Mouse (Mus musculus): ENCODE data around the gene Tob2. TPM values are rescaled to one million over a fixed set of nuclear protein-coding genes. Genes with fewer than 3 reads are reported as not detected.

Tob2 gene
- polyA plus RNA-seq, 1 experiment from 2014 or later, result 11.1 TPM

GRCm38 (mm10) chr15:81871604-81872261, 13.1 kb upstream of the Tob2 start, which contains the start of gene Phf5a:
TSS of gene Phf5a (minus strand) at chr15:81871911.
- under 1% methylated on average over 30 of the region's 30 CpGs for WGBS
- peak within 1 kb of the TSS; percentile 98 for H3K27ac ChIP-seq (ENCODE audit: low read depth, low read length)
- H3K36me3 ChIP-seq (ENCODE audit: control insufficient read depth, insufficient read depth, low read length), result peaks cover 38% of the 10 kb centered on the region
- H3K4me2 ChIP-seq (ENCODE audit: low read length), result peak within 1 kb of the TSS; percentile 89
- H3K4me1 ChIP-seq (ENCODE audit: control insufficient read depth, insufficient read depth, low read length), result peaks cover 8% of the 10 kb centered on the region
- peak within 1 kb of the TSS; percentile 95 for H3K4me3 ChIP-seq (ENCODE audit: low read depth, low read length)
- H3K27me3 ChIP-seq (replicated peaks; ENCODE audit: control insufficient read depth, insufficient read depth, low read length), result no peaks in the 10 kb centered on the region
- ATAC-seq (peak; percentile 91), DNase-seq (ENCODE audit: low spot score) (peak; percentile 98)
- peak within 1 kb of the TSS; percentile 85 for H3K9ac ChIP-seq (ENCODE audit: low read length)
- H3K9me3 ChIP-seq (replicated peaks; ENCODE audit: control insufficient read depth, low read length), result no peaks in the 10 kb centered on the region

DNA sequence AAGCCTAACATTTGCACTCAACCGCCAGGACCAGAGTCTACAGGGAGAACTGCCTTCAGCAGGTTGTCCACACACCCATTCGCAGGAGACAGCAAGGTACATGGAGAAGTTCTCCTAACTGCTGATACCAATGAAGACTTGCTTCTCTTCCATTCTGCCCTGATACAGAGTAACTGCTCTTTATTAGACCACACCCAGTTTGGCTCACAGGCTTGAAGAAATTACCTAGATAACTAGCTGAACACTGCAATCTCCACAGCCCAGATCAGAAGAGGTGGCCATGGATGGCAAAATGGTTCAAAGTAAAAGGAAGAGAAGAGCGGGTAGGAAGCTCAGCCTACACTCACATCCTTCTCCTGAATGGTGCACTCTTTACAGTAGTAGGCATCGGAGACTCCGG, 11.4 kb upstream of the Tob2 start:
- Histone ChIP-seq H3K36me3 (ENCODE audit: control insufficient read depth, insufficient read depth, low read length) (peaks cover 55% of the 10 kb centered on the region), H3K9me3 (replicated peaks; ENCODE audit: control insufficient read depth, low read length) (no peaks in the 10 kb centered on the region), H3K4me1 (ENCODE audit: control insufficient read depth, insufficient read depth, low read length) (peaks cover 8% of the 10 kb centered on the region), H3K4me3 (ENCODE audit: low read depth, low read length) (no peak overlapping the region), H3K27ac (ENCODE audit: low read depth, low read length) (no peak overlapping the region), H3K27me3 (replicated peaks; ENCODE audit: control insufficient read depth, insufficient read depth, low read length) (no peaks in the 10 kb centered on the region), H3K9ac (ENCODE audit: low read length) (no peak overlapping the region), H3K4me2 (ENCODE audit: low read length) (no peak overlapping the region)
- ATAC-seq (no peak), DNase-seq (ENCODE audit: low spot score) (no peak)
- WGBS, result 97% methylated on average over 5 of the region's 5 CpGs

GRCm38 (mm10) chr15:81864238-81864637, 5.6 kb upstream of the Tob2 start:
- DNase-seq (ENCODE audit: low spot score) (no peak), ATAC-seq (no peak)
- Histone ChIP-seq H3K9ac (ENCODE audit: low read length) (no peak overlapping the region), H3K27ac (ENCODE audit: low read depth, low read length) (no peak overlapping the region), H3K4me2 (ENCODE audit: low read length) (no peak overlapping the region), H3K4me1 (ENCODE audit: control insufficient read depth, insufficient read depth, low read length) (peaks cover 3% of the 10 kb centered on the region; the same call in 1 of the 2 replicates), H3K9me3 (replicated peaks; ENCODE audit: control insufficient read depth, low read length) (no peaks in the 10 kb centered on the region), H3K4me3 (ENCODE audit: low read depth, low read length) (no peak overlapping the region), H3K27me3 (replicated peaks; ENCODE audit: control insufficient read depth, insufficient read depth, low read length) (no peaks in the 10 kb centered on the region), H3K36me3 (ENCODE audit: control insufficient read depth, insufficient read depth, low read length) (peaks cover 58% of the 10 kb centered on the region)
- 93% methylated on average over 7 of the region's 7 CpGs for WGBS

DNA sequence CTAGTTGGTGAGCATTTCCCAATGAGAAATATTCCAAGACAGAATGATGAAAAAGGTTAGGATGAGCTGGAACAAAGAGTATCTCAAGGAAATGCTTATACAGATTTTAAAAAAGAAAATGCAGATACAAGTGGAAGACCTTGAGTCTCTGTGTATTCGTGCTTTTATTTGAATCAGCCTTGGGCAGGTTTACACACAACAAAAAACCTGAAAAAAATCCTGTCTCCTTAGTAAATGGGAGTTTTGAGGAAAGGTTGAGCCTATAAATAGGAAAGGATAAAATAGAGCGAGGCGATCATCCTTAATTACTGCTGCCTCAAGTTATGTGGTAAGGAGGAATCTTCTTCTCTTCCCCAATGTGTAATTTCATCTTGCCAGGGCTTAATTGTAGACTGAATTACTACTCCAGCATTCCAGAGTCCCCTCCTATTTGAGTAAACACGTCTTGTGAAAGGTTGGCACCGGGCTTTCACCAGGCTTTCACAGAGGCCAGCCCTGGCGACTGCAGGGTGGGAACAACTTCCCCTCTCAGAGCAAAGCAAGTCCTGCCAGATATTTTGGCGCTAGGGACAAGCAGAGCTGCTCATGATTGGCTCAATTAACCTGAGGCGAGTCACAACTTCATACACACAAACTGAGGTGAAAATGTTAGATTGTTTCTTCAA, 2.0 kb upstream of the Tob2 start:
- H3K27me3 ChIP-seq (replicated peaks; ENCODE audit: control insufficient read depth, insufficient read depth, low read length), result no peaks in the 10 kb centered on the region

DNA sequence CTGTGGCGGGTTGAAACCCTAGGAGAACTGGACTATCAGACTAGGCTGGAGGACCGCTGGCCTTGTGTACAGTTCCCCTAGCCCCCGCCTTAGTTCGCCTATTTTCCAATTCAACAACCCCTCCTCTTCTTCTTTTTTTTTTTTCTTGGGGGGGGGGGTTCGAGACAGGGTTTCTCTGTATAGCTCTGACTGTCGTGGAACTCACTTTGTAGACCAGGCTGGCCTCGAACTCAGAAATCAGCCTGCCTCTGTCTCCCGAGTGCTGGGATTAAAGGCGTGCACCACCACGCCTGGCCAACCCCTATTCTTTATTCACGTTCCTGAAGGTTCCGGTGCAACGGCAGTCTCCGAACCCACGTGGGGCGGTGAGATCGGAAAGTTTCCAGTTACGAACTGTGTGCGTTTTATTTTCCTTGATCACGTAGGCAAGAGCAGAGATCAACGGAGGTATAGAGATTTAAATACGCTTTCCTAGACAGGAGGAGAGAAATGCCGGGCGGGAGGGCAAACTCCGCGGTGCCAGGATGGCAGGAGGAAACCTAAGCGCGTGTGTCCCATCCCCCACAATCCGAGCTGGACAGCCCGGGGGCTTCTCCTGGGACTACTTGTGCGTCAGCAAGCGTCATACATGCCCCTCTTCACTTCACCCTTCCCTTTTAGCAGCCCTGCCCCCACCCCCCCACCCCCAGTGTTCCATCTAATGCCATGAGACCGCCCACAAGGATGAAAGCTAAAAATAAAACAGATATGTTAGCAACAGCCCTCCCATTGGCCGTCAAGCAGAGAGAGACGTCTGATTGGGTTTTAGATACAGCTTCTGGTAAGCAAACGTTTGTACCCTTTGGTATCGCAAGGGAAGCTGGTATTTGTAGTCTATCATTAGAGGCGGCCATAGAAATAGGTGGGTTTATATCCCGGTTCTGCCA, 997 bp upstream of the Tob2 start:
- Histone ChIP-seq H3K4me2 (ENCODE audit: low read length) (peak overlapping the region; percentile 96), H3K9ac (ENCODE audit: low read length) (peak overlapping the region; percentile 86), H3K36me3 (ENCODE audit: control insufficient read depth, insufficient read depth, low read length) (peaks cover 12% of the 10 kb centered on the region), H3K4me1 (ENCODE audit: control insufficient read depth, insufficient read depth, low read length) (peaks cover 7% of the 10 kb centered on the region), H3K9me3 (replicated peaks; ENCODE audit: control insufficient read depth, low read length) (no peaks in the 10 kb centered on the region), H3K4me3 (ENCODE audit: low read depth, low read length) (peak overlapping the region; percentile 73), H3K27ac (ENCODE audit: low read depth, low read length) (peak overlapping the region; percentile 91), H3K27me3 (replicated peaks; ENCODE audit: control insufficient read depth, insufficient read depth, low read length) (no peaks in the 10 kb centered on the region)
- 1% methylated on average over 39 of the region's 39 CpGs for WGBS
- DNase-seq (ENCODE audit: low spot score) (peak; percentile 99), ATAC-seq (peak; percentile 85)

More for the DNA sequence above, 2.0 kb upstream of the Tob2 start:
- DNase-seq (ENCODE audit: low spot score) (peak; percentile 16), ATAC-seq (no peak)
- peak overlapping the region; percentile 55 for H3K27ac ChIP-seq (ENCODE audit: low read depth, low read length)
- H3K36me3 ChIP-seq (ENCODE audit: control insufficient read depth, insufficient read depth, low read length), result peaks cover 21% of the 10 kb centered on the region
- H3K4me2 ChIP-seq (ENCODE audit: low read length), result peak overlapping the region; percentile 96
- WGBS, result 37% methylated on average over 8 of the region's 8 CpGs
- no peak overlapping the region for H3K9ac ChIP-seq (ENCODE audit: low read length)
- H3K4me3 ChIP-seq (ENCODE audit: low read depth, low read length), result peak overlapping the region; percentile 73; the same call in 1 of the 2 replicates
- peaks cover 7% of the 10 kb centered on the region for H3K4me1 ChIP-seq (ENCODE audit: control insufficient read depth, insufficient read depth, low read length)
- H3K9me3 ChIP-seq (replicated peaks; ENCODE audit: control insufficient read depth, low read length), result no peaks in the 10 kb centered on the region

DNA sequence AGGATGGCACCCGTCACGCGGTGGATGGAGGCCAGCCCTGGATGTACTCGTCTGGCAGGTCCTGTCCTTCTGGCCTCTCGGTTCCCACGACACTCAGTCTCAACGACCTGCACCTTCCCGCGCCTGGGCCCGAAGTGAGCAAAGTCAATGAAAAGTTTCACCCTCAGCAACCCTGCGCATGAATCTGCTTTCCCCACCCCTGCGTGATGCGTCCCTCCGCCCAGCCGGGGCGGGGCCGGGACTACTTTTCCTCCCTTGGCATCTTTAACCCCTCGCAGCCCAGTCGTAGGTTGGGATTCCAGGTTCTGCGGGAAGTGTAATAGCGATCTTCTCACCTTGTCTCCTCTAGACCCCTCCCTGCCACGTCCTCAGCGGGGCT, 469 bp downstream of the Tob2 start:
- peak overlapping the region; percentile 73 for H3K4me3 ChIP-seq (ENCODE audit: low read depth, low read length)
- H3K9ac ChIP-seq (ENCODE audit: low read length), result peak overlapping the region; percentile 86
- H3K4me2 ChIP-seq (ENCODE audit: low read length), result peak overlapping the region; percentile 96
- H3K4me1 ChIP-seq (ENCODE audit: control insufficient read depth, insufficient read depth, low read length), result peaks cover 7% of the 10 kb centered on the region
- H3K27me3 ChIP-seq (replicated peaks; ENCODE audit: control insufficient read depth, insufficient read depth, low read length), result no peaks in the 10 kb centered on the region
- no peaks in the 10 kb centered on the region for H3K9me3 ChIP-seq (replicated peaks; ENCODE audit: control insufficient read depth, low read length)
- peak; percentile 93 for DNase-seq (ENCODE audit: low spot score)
- H3K36me3 ChIP-seq (ENCODE audit: control insufficient read depth, insufficient read depth, low read length), result 0 out of 2 replicates have a peak, but pooled peaks cover 4% of the 10 kb centered on the region
- under 1% methylated on average over 23 of the region's 23 CpGs for WGBS
- 0 out of 2 replicates have a peak, but pooled peaks have one; percentile 1 for ATAC-seq
- H3K27ac ChIP-seq (ENCODE audit: low read depth, low read length), result peak overlapping the region; percentile 91

DNA sequence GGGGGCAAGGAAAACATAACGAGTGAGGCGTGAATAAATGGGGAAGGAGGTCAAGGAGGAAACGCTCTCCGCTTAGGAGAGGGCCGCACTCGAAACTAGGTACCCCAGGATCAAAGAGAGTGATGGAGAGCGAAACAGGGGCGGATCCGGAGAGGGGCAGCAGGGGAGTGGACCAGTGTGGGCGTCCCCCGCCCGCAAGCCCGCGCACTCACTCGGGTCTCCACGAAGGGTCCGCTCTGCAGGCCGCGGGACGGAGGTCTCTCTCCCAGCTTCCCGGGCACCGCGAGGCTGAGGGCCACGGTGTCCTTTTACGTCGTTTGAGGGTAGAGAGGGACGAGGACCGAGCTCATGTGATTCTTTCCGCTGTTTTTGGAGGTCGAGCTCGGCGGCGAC, 876 bp downstream of the Tob2 start:
- Histone ChIP-seq H3K27me3 (replicated peaks; ENCODE audit: control insufficient read depth, insufficient read depth, low read length) (no peaks in the 10 kb centered on the region), H3K9ac (ENCODE audit: low read length) (peak overlapping the region; percentile 86), H3K9me3 (replicated peaks; ENCODE audit: control insufficient read depth, low read length) (no peaks in the 10 kb centered on the region), H3K4me1 (ENCODE audit: control insufficient read depth, insufficient read depth, low read length) (peaks cover 7% of the 10 kb centered on the region), H3K27ac (ENCODE audit: low read depth, low read length) (peak overlapping the region; percentile 91), H3K36me3 (ENCODE audit: control insufficient read depth, insufficient read depth, low read length) (0 out of 2 replicates have a peak, but pooled peaks cover 4% of the 10 kb centered on the region), H3K4me2 (ENCODE audit: low read length) (peak overlapping the region; percentile 96), H3K4me3 (ENCODE audit: low read depth, low read length) (peak overlapping the region; percentile 73)
- WGBS, result under 1% methylated on average over 33 of the region's 33 CpGs
- ATAC-seq (no peak), DNase-seq (ENCODE audit: low spot score) (peak; percentile 41)

- peaks cover 7% of the 10 kb centered on the region for H3K4me1 ChIP-seq (ENCODE audit: control insufficient read depth, insufficient read depth, low read length)
- H3K4me3 ChIP-seq (ENCODE audit: low read depth, low read length), result peak overlapping the region; percentile 73
- ATAC-seq, result no peak
- H3K4me2 ChIP-seq (ENCODE audit: low read length), result peak overlapping the region; percentile 96
- peak overlapping the region; percentile 86 for H3K9ac ChIP-seq (ENCODE audit: low read length)
- peaks cover 8% of the 10 kb centered on the region; the same call in 1 of the 2 replicates for H3K36me3 ChIP-seq (ENCODE audit: control insufficient read depth, insufficient read depth, low read length)
- H3K27ac ChIP-seq (ENCODE audit: low read depth, low read length), result peak overlapping the region; percentile 91
- WGBS, result under 1% methylated on average over 14 of the region's 14 CpGs
- no peaks in the 10 kb centered on the region for H3K27me3 ChIP-seq (replicated peaks; ENCODE audit: control insufficient read depth, insufficient read depth, low read length)
- H3K9me3 ChIP-seq (replicated peaks; ENCODE audit: control insufficient read depth, low read length), result no peaks in the 10 kb centered on the region
- DNase-seq (ENCODE audit: low spot score), result peak; percentile 31
These were observed 1.5 kb downstream of the Tob2 start for GRCm38 (mm10) chr15:81856938-81857723.
